Mouse (Mus musculus) left cerebral cortex, postnatal 10 days (tissue): Measurements from ENCODE around the gene Pitpnm2. TPM values are rescaled to one million over a fixed set of nuclear protein-coding genes. Genes with fewer than 3 reads are reported as not detected.
"Not testable (repeated sequence)": the region's sequence is repeated elsewhere in the genome, so short reads cannot be mapped to it uniquely, and the experiment has no call there.

Experiments used
- DNase-seq, 2 experiments: peaks; one replicate each; pipeline ENCODE4 v3.0.0; 2021 to 2022; ENCODE audit warnings: low spot score in 2 of 2, mixed read lengths in 1 of 2; ENCODE audit errors: extremely low spot score in 1 of 2
- intact Hi-C: fragments of 180-260 bp; cut with DNase I; formaldehyde crosslinking; loops from one replicate; pipeline ENCODE4 v1.15.1; 2025
- total RNA-seq, 2 experiments: library from RNA; stranded (reverse); gene quantifications; 2 replicates each; pipeline ENCODE4 v1.2.3; 2021

Pitpnm2 gene
- total RNA-seq, 2 experiments from 2014 or later = 149 to 170 TPM

DNA sequence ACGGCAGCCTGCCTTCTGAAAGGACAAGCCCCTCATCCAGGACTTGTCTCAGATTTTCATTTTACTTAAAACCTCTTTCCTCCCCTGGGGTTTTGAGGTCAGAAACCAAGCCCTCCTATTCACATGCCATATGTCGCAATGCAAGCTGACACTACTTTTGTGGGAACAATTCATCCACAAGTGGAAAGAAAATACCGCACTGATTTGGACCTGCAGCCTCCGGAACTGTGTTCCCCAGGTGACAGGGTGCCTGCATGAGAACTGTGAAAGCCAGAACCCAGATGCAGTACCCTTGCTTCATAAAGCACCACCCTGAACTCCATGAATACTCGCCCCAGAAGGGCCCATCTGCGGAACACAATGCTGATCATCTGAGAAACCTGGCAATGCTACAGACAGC lies 22.4 kb downstream of the Pitpnm2 start:
- intact Hi-C loops = no loop called here
- DNase-seq = no peak

DNA sequence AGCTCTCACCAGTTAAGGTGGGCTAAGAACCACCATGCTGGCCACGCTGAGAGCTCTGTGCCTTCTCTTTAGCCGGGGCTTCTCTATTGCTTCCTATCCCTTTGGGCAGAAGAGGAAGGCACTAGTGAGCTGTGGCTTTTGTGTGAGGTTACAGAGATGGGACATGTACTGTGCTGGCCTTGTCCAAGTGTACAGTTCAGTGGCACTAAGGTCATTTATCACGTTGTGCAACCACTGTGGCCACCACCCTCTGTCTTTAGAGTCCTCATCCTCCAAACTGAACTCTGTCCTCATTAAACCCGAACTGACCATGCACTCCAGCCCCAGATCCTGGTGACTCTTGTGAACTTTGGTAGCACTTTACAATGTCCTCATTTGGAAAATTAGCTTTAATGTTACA lies 23.1 kb downstream of the Pitpnm2 start:
- DNase-seq = no peak
- intact Hi-C loops = no loop called here

GRCm38 (mm10) chr5:124225891-124226290 lies 23.7 kb downstream of the Pitpnm2 start:
- intact Hi-C loops = no loop called here

DNA sequence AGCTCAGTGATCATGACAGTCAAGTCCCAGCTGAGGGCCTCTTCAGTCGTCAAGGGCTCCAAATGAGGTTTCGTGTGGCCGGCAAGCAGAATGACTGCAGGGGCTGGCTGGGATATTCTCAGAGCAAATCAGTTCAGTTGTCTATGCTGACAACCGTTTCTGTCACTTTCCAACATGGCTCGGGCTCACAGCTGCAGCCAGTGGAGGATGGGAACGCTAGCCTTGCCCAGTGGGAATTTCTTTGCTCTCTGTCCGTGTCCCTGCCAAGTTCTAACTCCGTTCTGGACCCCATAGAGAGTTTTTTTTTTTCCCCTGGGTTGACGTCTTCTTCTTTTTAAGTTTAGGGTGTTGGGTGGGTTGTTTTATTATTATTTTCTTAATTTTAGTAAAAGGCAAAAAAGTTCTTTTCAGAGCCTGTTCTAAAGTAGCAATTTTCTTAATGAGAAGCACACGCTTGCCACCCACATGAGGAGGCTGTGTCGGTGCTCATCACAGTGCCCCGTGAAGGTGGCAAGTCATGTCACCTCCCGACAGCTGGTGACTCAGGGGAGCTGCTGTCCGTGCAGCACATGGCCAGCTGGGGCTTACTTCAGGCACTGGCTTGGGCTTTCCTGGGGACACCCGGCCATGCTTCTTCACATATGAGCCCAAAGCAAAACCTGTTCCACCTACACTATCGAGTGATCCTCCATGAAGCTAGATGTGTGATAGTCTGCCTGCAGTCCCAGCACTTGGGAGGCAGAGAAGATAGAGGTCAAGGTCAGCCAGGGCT lies 25.1 kb downstream of the Pitpnm2 start:
- DNase-seq = peak in 1 of 2 experiments; percentile 60
- intact Hi-C loops = no loop called here

More at GRCm38 (mm10) chr5:124225891-124226290, 23.7 kb downstream of the Pitpnm2 start:
- no peak for DNase-seq

DNA sequence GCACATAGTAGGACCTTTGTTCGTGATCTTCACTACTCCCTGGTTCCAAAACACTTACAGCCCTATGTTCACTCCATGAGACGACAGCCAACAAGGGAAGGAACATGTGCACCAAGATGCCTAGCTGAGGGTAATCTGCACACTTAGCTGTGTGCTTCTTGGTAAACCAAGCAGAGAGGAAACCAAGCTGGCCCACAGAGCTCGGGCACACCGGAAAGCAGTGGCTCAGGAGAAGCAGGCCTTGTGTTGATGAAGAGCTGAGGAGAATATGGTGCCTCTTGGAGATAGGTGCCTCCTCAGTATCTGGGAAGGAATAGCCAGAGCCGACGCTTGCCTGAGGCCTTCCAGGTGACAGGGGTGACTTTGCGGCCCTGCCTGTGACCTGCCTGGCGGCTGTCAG lies 26.0 kb downstream of the Pitpnm2 start:
- no peak for DNase-seq
- intact Hi-C loops = no loop called here

- intact Hi-C loops = no loop called here
- no peak for DNase-seq
Observed at GRCm38 (mm10) chr5:124222696-124223095, 26.9 kb downstream of the Pitpnm2 start.

- DNase-seq = no peak
- intact Hi-C loops = no loop called here
Observed at GRCm38 (mm10) chr5:124221736-124222040, 27.9 kb downstream of the Pitpnm2 start.

DNA sequence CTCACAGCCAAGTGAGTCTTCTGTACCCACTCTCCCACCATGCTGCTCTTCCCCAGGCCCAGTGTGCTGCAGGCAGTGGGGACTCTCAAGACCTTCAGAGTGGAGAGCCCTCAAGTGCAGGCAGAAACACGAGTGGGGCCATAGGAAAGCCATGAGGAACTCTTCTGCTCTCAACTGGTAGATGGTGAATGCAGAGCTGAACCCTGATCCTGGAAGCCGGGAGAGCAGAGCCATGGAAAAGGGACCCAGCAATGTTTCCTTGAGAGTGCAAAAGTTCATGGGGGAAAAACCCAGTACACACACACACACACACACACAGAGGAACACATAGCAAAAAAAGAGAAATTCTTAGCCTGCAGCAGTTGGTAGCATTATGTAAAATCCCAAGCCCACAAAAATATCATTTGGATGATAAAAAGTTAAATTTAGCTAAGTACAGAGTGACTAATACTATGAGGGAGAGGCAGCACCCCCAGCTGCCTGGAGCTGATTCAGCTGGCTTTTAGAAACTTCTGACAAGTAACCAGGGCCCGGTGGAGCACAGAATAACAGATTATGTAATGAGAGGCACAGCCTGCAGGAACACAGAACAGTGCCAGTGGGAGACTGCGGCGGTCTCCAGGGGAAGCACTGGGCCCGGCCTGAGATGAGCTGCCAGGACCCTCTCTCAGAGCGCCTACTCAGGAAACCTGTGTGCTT lies 28.4 kb downstream of the Pitpnm2 start:
- peak; percentile 83 for DNase-seq
- intact Hi-C loops = no loop called here

DNA sequence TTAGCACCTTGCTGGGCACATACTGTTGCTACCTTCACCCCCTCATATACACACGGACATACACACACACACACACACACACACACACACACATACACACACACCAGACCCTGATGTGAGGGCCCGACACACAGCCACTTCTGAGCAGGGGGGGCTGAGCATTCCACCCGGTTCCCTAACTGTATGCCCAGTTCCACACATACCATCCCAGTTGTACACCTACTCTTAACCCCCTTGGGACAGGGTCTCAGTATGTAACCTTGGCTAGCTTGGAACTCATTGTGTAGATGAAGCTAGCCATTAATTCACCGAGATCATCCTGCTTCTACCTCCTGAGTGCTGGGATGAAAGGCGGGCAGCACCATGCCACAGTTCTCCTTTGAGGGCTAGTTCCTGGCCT lies 29.0 kb downstream of the Pitpnm2 start:
- no peak for DNase-seq
- intact Hi-C loops = no loop called here

DNA sequence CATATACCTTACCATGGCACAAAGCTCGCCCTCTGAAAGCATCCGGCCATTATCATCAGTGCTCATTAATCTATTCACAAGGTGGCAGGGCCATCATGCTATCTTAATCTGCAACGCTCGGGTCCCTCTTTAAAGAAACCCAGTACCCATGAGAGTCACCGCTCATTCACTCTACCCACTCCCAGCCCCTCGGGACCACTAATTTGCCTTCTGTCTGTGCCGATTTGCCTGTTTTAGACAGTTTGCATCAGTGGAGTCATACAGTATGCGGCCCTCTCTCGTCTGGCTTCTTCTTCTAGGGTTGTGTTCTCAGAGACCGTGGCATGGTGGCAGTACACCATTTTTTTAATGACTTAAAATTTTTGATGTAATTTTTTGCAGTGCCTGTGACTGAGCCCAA lies 30.1 kb downstream of the Pitpnm2 start:
- intact Hi-C loops = no loop called here
- no peak for DNase-seq

DNA sequence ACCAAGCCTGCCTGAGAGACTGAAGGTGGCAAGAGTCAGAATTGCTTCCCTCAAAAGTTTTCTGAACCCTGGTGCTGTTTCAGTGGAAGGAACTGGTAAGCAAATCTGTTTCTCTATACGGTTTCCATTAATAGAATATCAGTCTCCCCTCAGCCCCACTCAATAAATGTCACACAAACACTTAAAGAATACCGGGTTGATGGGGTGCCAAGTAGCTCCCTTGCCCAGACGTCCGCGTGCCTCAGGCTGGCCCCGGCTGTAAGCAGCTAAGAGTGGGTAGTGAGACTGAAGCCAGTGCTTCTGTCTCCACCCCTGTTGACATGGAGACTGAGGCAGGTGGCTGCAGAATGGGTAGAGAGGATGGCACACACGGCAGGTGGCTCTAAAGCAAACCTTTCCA lies 30.6 kb downstream of the Pitpnm2 start:
- no peak for DNase-seq
- intact Hi-C loops = no loop called here

GRCm38 (mm10) chr5:124217566-124218249 lies 31.9 kb downstream of the Pitpnm2 start:
- DNase-seq = peak in 1 of 2 experiments; percentile 61
- intact Hi-C loops = no loop called here

DNA sequence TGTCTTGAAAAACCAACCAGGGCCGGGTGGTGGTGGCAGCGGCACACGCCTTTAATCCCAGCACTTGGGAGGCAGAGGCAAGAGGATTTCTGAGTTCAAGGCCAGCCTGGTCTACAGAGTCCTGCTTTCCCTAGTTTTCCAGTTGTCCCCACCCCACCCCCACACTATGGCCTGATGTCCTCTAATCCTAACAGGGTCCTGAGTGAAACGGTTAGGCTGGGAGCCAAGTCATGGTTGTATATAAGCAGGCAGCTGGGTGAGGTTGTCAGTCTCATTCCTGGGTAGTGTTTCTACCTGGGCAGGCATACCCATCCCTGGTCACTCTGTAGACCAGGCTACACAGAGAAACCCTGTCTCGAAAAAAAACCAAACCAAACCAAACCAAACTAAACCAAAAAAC lies 32.5 kb downstream of the Pitpnm2 start:
- DNase-seq, intact Hi-C loops: not testable (repeated sequence)

DNA sequence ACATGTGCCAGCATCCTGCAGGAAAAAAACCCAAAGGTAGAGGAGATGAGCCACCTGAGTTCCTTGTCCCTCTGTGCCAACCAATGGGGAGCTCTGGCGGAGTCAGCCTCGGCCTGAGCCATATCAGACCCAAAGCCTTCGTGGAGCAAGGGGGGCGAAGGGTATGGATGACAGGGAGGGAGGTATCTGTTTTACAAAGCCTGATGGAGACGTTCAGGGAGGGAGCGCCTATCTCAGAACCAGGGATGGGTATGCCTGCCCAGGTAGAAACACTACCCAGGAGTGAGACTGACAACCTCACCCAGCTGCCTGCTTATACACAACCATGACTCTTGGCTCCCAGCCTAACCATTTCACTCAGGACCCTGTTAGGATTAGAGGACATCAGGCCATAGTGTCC lies 33.2 kb downstream of the Pitpnm2 start:
- DNase-seq = no peak
- intact Hi-C loops = no loop called here

DNA sequence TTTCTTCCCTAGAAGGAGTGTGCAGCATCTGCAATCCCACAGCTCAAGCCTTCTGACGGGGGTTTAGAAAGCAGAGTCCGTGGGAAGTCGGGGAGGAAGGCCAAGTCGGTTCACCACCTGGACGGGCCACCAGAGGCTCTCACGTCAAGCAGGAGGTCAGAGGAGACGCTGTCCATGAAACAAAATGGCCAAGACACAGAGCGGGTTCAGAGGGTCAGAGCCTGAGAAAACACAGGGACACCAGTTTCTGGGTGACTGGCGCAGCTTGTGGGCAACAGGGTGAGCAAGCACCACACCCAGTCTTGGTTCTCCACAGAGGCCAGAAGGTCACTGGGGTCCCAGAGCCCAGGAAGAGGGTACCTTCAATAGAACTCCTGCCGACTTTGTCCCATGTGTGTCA lies 33.9 kb downstream of the Pitpnm2 start:
- no peak for DNase-seq
- intact Hi-C loops = no loop called here

- intact Hi-C loops = no loop called here
Observed at GRCm38 (mm10) chr5:124214516-124215145, 34.9 kb downstream of the Pitpnm2 start.

DNA sequence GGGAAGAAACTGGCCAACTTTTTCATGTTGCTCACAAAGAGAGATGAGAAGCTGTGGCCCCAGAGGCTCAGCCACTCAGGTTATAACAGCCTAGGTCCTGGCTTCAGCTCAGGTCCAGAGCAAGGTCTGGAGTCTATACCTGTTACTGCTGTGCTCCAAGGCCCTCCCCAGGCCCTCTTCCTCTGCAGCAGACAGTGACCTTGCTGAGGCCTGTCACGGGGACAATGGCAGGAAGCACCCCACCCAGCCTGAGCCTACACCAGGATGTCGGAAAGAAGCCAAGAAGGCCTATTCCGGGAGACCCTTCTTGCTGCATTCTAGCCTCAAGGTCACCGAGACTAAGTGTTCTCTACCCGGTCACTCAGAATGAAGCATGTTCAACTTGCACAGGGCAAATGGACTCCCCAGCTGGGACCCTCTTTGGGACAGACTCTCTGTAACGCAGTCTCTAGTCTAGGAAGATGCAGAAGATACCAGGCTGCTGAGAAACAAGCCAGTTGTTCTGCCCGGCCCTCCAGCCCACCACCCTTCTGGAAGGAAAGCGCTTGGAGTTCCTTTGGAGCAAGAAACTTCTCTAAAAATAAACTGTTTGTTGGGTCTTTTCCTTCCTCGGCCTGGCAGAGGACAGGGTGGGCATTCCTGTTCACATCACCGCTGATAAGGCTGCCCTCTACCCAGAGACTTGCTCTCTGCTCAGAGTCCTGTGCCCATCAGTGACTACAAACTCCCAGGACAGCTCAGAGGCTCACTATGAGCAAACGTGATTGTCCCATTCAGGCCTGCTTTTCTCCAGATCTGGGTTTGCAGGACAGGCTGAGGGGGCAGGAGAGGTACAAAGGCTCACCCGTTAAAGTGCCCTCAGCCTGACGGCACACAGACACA lies 35.7 kb downstream of the Pitpnm2 start:
- intact Hi-C loops = no loop called here

More at GRCm38 (mm10) chr5:124214516-124215145, 34.9 kb downstream of the Pitpnm2 start:
- DNase-seq = no peak

DNA sequence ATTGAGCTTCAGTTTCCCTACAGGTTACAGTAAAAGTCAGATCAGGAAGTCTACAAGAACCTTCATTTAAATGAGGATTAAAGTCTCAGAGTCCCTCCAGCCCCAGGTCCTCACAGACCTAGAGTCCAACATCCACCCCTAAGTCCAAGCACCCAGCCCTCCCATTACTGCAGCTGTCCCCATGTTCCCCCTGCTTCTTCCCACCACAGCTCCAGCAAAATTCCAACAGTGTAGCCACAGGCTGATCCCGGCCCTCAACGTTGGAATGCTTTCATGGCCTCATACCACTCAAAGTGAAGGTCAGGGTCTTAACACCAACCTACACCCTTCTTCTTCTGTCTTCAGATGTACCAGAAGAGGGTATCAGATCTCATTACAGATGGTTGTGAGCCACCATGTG lies 37.9 kb downstream of the Pitpnm2 start:
- intact Hi-C loops = no loop called here
- no peak for DNase-seq

More for the DNA sequence above, 35.7 kb downstream of the Pitpnm2 start:
- DNase-seq = peak in 1 of 2 experiments; percentile 78
